Mouse (Mus musculus): ENCODE data around the gene Slc26a10. TPM values are rescaled to one million over a fixed set of nuclear protein-coding genes. Genes with fewer than 3 reads are reported as not detected.

Gene Slc26a10
- 1 to 10 TPM; 1.1 to 1.4 TPM for total RNA-seq (2021)
- long read RNA-seq, experiment 1, partial matches to known transcripts = 0 of 1 reads
- long read RNA-seq, experiment 1, other reads (novel, unspliced or antisense) = 1 of 1 reads
- long read RNA-seq, experiment 2 = 0 reads

GRCm38 (mm10) chr10:127179871-127180694 lies at the start of gene Slc26a10:
Gene Slc26a10, minus strand, starts transcription at chr10:127180645.
- intact Hi-C loops (cut with DNase I) = no loop called here

GRCm38 (mm10) chr10:127228897-127229296 lies 48.5 kb upstream of the Slc26a10 start:
- intact Hi-C loops (cut with DNase I) = loop anchor here (1.0 to 5.0 kb wide), 2 partner anchors 52 to 107 kb away; partner anchors contain the start of gene Os9
- DNase-seq (ENCODE audit: low spot score in 2 of 2) = peak; percentile 59 to 65

More at GRCm38 (mm10) chr10:127179871-127180694, at the start of gene Slc26a10:
- no peak for DNase-seq (ENCODE audit: low spot score in 2 of 2)

- DNase-seq (ENCODE audit: low spot score in 2 of 2) = no peak
- intact Hi-C loops (cut with DNase I) = loop anchor here (5.0 kb wide), 1 partner anchor 105 kb away; the partner anchor contains the start of gene Os9
Measured at GRCm38 (mm10) chr10:127227163-127227562, 46.7 kb upstream of the Slc26a10 start.

GRCm38 (mm10) chr10:127226318-127226895 lies 46.0 kb upstream of the Slc26a10 start:
- DNase-seq (ENCODE audit: low spot score in 2 of 2) = no peak
- intact Hi-C loops (cut with DNase I) = loop anchor here (5.0 kb wide), 1 partner anchor 104 kb away; the partner anchor contains the start of gene Os9

- peak; percentile 48 to 69 for DNase-seq (ENCODE audit: low spot score in 2 of 2)
- intact Hi-C loops (cut with DNase I) = loop anchor here (5.0 kb wide), 1 partner anchor 103 kb away; the partner anchor contains the start of gene Os9
Measured at GRCm38 (mm10) chr10:127225732-127226131, 45.3 kb upstream of the Slc26a10 start.

- intact Hi-C loops (cut with DNase I) = loop anchor here (5.0 kb wide), 1 partner anchor 103 kb away; the partner anchor contains the start of gene Os9
- DNase-seq (ENCODE audit: low spot score in 2 of 2) = no peak
Measured at GRCm38 (mm10) chr10:127225213-127225612, 44.8 kb upstream of the Slc26a10 start.

- no peak for DNase-seq (ENCODE audit: low spot score in 2 of 2)
- intact Hi-C loops (cut with DNase I) = no loop called here
Measured at GRCm38 (mm10) chr10:127218339-127218738, 37.9 kb upstream of the Slc26a10 start.

GRCm38 (mm10) chr10:127217177-127217576 lies 36.7 kb upstream of the Slc26a10 start:
- DNase-seq (ENCODE audit: low spot score in 2 of 2) = no peak
- intact Hi-C loops (cut with DNase I) = no loop called here

- intact Hi-C loops (cut with DNase I) = no loop called here
- no peak for DNase-seq (ENCODE audit: low spot score in 2 of 2)
Measured at GRCm38 (mm10) chr10:127216456-127216855, 36.0 kb upstream of the Slc26a10 start.

- DNase-seq (ENCODE audit: low spot score in 2 of 2) = no peak
- intact Hi-C loops (cut with DNase I) = no loop called here
Measured at GRCm38 (mm10) chr10:127214422-127214803, 34.0 kb upstream of the Slc26a10 start.

GRCm38 (mm10) chr10:127213704-127214421 lies 33.4 kb upstream of the Slc26a10 start:
- intact Hi-C loops (cut with DNase I) = no loop called here

GRCm38 (mm10) chr10:127213272-127213671 lies 32.8 kb upstream of the Slc26a10 start:
- intact Hi-C loops (cut with DNase I) = no loop called here
- no peak for DNase-seq (ENCODE audit: low spot score in 2 of 2)

More at GRCm38 (mm10) chr10:127213704-127214421, 33.4 kb upstream of the Slc26a10 start:
- DNase-seq (ENCODE audit: low spot score in 2 of 2) = no peak

- DNase-seq (ENCODE audit: low spot score in 2 of 2) = peak; percentile 85 to 88
- intact Hi-C loops (cut with DNase I) = no loop called here
Measured at GRCm38 (mm10) chr10:127211414-127211854, 31.0 kb upstream of the Slc26a10 start, which contains the start of gene Pip4k2c. Gene Pip4k2c, minus strand, starts transcription at chr10:127211585.

- no peak for DNase-seq (ENCODE audit: low spot score in 2 of 2)
- intact Hi-C loops (cut with DNase I) = no loop called here
Measured at GRCm38 (mm10) chr10:127210961-127211405, 30.5 kb upstream of the Slc26a10 start.

GRCm38 (mm10) chr10:127209928-127210570 lies 29.6 kb upstream of the Slc26a10 start:
- intact Hi-C loops (cut with DNase I) = no loop called here
- DNase-seq (ENCODE audit: low spot score in 2 of 2) = no peak

GRCm38 (mm10) chr10:127208921-127209320 lies 28.5 kb upstream of the Slc26a10 start:
- peak in 1 of 2 experiments; percentile 71 for DNase-seq (ENCODE audit: low spot score in 2 of 2)

GRCm38 (mm10) chr10:127205373-127205772 lies 24.9 kb upstream of the Slc26a10 start:
- no peak for DNase-seq (ENCODE audit: low spot score in 2 of 2)
- intact Hi-C loops (cut with DNase I) = no loop called here

More at GRCm38 (mm10) chr10:127208921-127209320, 28.5 kb upstream of the Slc26a10 start:
- intact Hi-C loops (cut with DNase I) = no loop called here

GRCm38 (mm10) chr10:127204589-127204988 lies 24.1 kb upstream of the Slc26a10 start:
- no peak for DNase-seq (ENCODE audit: low spot score in 2 of 2)
- intact Hi-C loops (cut with DNase I) = no loop called here

- intact Hi-C loops (cut with DNase I) = no loop called here
- DNase-seq (ENCODE audit: low spot score in 2 of 2) = no peak
Measured at GRCm38 (mm10) chr10:127203106-127203505, 22.7 kb upstream of the Slc26a10 start.
